Mouse (Mus musculus): ENCODE data around the gene Eng. TPM values are rescaled to one million over a fixed set of nuclear protein-coding genes. Genes with fewer than 3 reads are reported as not detected.

Eng gene
- total RNA-seq, 2 experiments from 2014 or later: 26.5 to 38.8 TPM

GRCm38 (mm10) chr2:32608141-32608777 is 38.1 kb upstream of the Eng start:
- peak; percentile 16; the same call in 1 of the 2 replicates for TF ChIP-seq CTCF (IDR thresholded peaks at IDR 0.05)
- intact Hi-C loops (cut with DNase I): loop anchor here (5.0 kb wide), 1 partner anchor 36 kb away; the partner anchor contains the start of genes Dpm2 and Pip5kl1
- Histone ChIP-seq H3K4me3 (peak overlapping the region; percentile 97), H3K27ac (peak overlapping the region; percentile 97)
- DNase-seq: peak; percentile 93

DNA sequence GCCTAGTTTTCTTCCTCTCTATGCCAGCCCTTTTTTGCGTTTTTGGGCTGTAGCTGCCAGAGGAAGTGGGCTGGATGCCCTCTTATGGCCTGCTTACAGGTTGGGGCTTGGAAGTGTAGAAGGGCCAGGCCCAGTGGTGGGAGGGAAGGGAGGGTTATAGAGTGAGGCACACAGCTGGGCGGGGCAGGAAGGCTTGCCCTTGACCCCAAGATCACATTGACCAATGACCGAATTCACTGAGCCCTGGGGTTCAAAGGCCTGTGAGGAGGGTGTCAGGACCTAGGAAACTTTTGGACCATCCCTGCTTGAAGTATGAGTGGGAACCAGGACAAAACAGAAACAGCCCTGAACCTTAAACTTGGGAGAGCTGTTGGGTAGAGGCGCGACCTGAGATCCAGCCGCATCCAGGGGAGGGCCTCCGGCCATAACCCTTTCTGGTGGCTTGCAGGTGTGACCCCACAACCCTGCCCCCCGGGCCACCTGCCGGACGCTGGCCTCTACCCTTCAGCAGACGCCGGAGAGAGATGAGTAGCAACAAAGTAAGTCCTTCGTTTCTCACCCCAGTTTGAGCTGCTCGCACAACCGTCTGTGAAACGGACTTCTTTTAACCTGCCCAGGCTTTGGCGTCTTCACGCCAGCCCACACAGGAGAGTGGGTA is 37.5 kb upstream of the Eng start:
- intact Hi-C loops (cut with DNase I): loop anchor here (5.0 kb wide), 1 partner anchor 37 kb away; the partner anchor contains the start of genes Dpm2 and Pip5kl1

GRCm38 (mm10) chr2:32610610-32611229 is 35.7 kb upstream of the Eng start:
- peak; percentile 70 for DNase-seq
- TF ChIP-seq CTCF (IDR thresholded peaks at IDR 0.05): peak; percentile 71
- intact Hi-C loops (cut with DNase I): no loop called here
- Histone ChIP-seq H3K27ac (peak overlapping the region; percentile 97), H3K4me3 (peak overlapping the region; percentile 97)

More for the DNA sequence above, 37.5 kb upstream of the Eng start:
- DNase-seq: no peak
- H3K27ac ChIP-seq: peak overlapping the region; percentile 97
- peak overlapping the region; percentile 97 for H3K4me3 ChIP-seq
- no peak for TF ChIP-seq CTCF (IDR thresholded peaks at IDR 0.05)

GRCm38 (mm10) chr2:32612274-32612673 is 34.1 kb upstream of the Eng start:
- Histone ChIP-seq H3K4me3 (no peak overlapping the region), H3K27ac (no peak overlapping the region)
- peak; percentile 34 for DNase-seq
- no peak for TF ChIP-seq CTCF (IDR thresholded peaks at IDR 0.05)
- intact Hi-C loops (cut with DNase I): no loop called here

- no peak for TF ChIP-seq CTCF (IDR thresholded peaks at IDR 0.05)
- intact Hi-C loops (cut with DNase I): no loop called here
- Histone ChIP-seq H3K4me3 (no peak overlapping the region), H3K27ac (no peak overlapping the region)
- DNase-seq: no peak
Measured at GRCm38 (mm10) chr2:32617109-32617508, 29.3 kb upstream of the Eng start.

GRCm38 (mm10) chr2:32617601-32618000 is 28.8 kb upstream of the Eng start:
- no peak overlapping the region for H3K4me3 ChIP-seq
- peak; percentile 55 for TF ChIP-seq CTCF (IDR thresholded peaks at IDR 0.05)
- intact Hi-C loops (cut with DNase I): no loop called here

GRCm38 (mm10) chr2:32618051-32618450 is 28.3 kb upstream of the Eng start:
- no peak overlapping the region for H3K27ac ChIP-seq
- H3K4me3 ChIP-seq: no peak overlapping the region
- peak; percentile 11 for DNase-seq
- no peak for TF ChIP-seq CTCF (IDR thresholded peaks at IDR 0.05)
- intact Hi-C loops (cut with DNase I): no loop called here

More at GRCm38 (mm10) chr2:32617601-32618000, 28.8 kb upstream of the Eng start:
- H3K27ac ChIP-seq: no peak overlapping the region
- peak; percentile 36 for DNase-seq

DNA sequence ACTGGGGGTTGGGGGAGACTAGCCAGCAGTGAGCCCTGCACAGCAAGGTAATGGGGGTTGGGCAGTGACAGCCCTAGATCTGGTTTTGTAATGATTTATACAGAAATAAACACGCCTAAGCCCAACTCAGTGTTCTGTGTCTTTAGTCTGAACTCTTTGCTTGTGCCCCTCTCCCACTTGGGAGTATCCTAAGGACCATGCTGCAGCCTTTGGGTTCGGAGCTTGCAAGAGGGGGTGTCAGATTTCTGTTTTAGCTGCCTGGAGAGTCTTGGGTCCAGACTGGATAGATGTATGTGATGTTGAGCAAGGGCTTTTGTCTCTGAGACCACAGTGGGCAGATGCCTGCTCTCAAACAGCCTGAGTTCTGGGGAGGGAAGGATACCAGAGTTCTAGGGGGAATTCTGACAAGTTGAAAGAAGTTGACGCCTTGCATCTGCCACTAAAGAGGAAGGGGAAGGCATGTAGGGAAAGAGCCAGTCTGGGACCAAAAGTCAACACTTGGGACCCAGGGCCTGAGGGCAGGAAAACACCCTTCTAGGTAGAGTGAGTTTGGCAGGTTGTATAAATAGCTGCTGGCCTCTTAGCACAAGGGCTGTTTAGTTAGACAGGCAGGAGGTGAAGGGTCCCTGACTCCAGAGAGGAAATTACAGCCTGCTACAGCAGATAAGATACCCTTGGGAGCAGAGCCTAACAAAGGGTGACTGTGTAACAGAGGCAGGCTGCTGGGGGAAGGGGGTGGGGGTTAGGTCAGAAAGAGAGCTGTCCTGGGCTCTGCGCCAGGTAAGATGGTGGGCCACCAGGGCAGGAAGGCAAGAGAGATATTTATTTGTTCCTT is 25.5 kb upstream of the Eng start:
- DNase-seq: peak; percentile 54
- no peak for TF ChIP-seq CTCF (IDR thresholded peaks at IDR 0.05)
- peak overlapping the region; percentile 80 for H3K27ac ChIP-seq
- intact Hi-C loops (cut with DNase I): no loop called here
- H3K4me3 ChIP-seq: no peak overlapping the region

- Histone ChIP-seq H3K27ac (peak within 1 kb of the TSS; percentile 80), H3K4me3 (no peak within 1 kb of the TSS)
- no peak for TF ChIP-seq CTCF (IDR thresholded peaks at IDR 0.05)
- intact Hi-C loops (cut with DNase I): no loop called here
- peak; percentile 17 for DNase-seq
Measured at GRCm38 (mm10) chr2:32621517-32621859, 24.9 kb upstream of the Eng start, which contains the start of gene Ak1. TSS of gene Ak1 (plus strand) at chr2:32621758.

DNA sequence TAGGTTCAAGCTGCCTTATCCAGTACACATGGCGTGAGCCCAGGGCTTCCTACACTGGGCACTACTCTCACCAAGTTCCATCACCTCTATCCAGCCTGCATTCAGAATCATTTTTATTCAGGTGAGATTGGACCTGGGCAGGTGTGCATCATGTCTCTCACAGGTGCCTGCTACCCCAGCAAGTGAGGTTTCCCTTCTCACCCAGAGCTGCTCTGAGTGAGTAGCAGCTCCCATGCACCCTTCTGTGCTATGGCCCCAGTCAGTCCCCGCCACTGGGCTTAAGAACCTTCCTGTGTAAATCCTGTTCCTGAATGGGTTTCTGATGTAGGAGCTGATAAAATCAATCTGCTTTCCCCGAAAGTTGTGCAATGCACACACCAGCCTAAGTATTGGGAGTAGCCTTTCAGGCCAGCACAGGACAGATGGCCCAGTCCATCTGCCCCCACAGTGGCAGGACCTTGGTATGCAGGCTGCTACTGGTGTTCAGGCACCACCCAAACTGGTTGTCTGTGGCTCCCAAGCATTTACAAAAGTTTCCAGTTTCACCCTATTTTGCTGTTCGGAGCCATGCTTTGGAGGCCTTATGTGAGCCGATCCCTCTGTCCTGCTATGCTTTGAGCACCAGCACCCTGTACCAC is 22.2 kb upstream of the Eng start:
- Histone ChIP-seq H3K4me3 (peak overlapping the region; percentile 86), H3K27ac (peak overlapping the region; percentile 97)
- no peak for TF ChIP-seq CTCF (IDR thresholded peaks at IDR 0.05)
- no peak for DNase-seq
- intact Hi-C loops (cut with DNase I): no loop called here

GRCm38 (mm10) chr2:32625212-32625872 is 21.1 kb upstream of the Eng start:
- peak overlapping the region; percentile 86 for H3K4me3 ChIP-seq
- DNase-seq: peak; percentile 92
- TF ChIP-seq CTCF (IDR thresholded peaks at IDR 0.05): peak; percentile 51
- peak overlapping the region; percentile 97 for H3K27ac ChIP-seq
- intact Hi-C loops (cut with DNase I): no loop called here
